15 mouse cellular contexts compared by ENCODE assay signal in the genomic region with DNA sequence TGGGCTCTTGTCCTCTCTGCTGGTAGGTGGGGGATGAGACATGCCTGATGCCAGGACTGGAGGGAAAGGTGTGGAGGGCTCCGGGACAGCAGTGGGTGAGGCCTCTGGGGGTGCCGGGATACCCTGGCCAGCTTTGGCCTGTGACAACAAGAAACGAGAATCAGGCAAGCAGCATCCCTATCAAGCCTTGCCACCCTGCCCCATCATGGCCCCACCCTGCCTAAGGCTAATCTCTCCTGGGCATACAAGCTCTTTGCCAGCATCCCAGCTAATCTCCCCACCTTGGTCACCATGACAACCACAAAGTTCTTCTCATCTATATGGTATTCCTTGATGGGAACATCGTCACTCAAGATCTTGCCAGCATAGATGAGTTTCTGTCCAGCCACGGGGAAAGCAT. TPM values are rescaled to one million over a fixed set of nuclear protein-coding genes. Genes with fewer than 3 reads are reported as not detected.
A peak's percentile ranks its signal among the peaks of the same experiment; 100 is the strongest.
DNase-seq lines count a peak whose midpoint lies in the region; ATAC-seq and TF ChIP-seq lines count a peak whose summit lies in the region.
"Had no signal": no experiment of that assay in that cellular context is flagged by ENCODE, and none has a peak within 500 bp of the region (broad histone marks: within the 10 kb centered on the region; RNA-seq: fewer than 3 reads in every experiment).

No protein-coding gene starts in this region.

- no peaks in the 10 kb centered on the region for H3K9me3 ChIP-seq in lung, embryonic 14.5 days (ENCODE audit: low read depth, low read length)
- H3K9me3 ChIP-seq: embryonic facial prominence, embryonic 15.5 days; neural tube, embryonic 15.5 days had no signal

- no peak overlapping the region; the same call in 1 of the 2 replicates for H3K4me2 ChIP-seq in lung, embryonic 14.5 days
- H3K4me2 ChIP-seq: embryonic facial prominence, embryonic 15.5 days had no signal

- no peaks in the 10 kb centered on the region for H3K27me3 ChIP-seq in lung, embryonic 14.5 days (ENCODE audit: insufficient read depth, low read length)
- H3K27me3 ChIP-seq: embryonic facial prominence, embryonic 15.5 days; neural tube, embryonic 15.5 days had no signal

- ATAC-seq in lung, embryonic 14.5 days (ENCODE audit: insufficient read depth), result no peak
- ATAC-seq: lung, postnatal 0 days had no signal

- H3K9ac ChIP-seq in lung, embryonic 14.5 days, result peak overlapping the region; percentile 30; the same call in 1 of the 2 replicates
- H3K9ac ChIP-seq: embryonic facial prominence, embryonic 15.5 days; neural tube, embryonic 15.5 days had no signal

- DNase-seq in cerebellum, adult 11-12 months, result peak; percentile 43
- DNase-seq in cerebellum, adult 9-10 months, result no peak
- DNase-seq in lung, embryonic 14.5 days, result no peak
- DNase-seq in lung, postnatal 36 days, result no peak
- DNase-seq in liver, result peak; percentile 94
- peak; percentile 70 to 84 for DNase-seq in spleen, postnatal 36 days (ENCODE audit: low spot score in 2 of 2)
- no peak for DNase-seq in adrenal gland, adult 2 months
- no peak for DNase-seq in ovary, postnatal 36 days (ENCODE audit: low spot score)
- DNase-seq: cerebellum, postnatal 10 days; kidney, postnatal 25 days; midbrain, embryonic 14.5 days; thymus, adult 18-20 months had no signal

- whole genome bisulfite sequencing in lung, embryonic 14.5 days, result 86% methylated on average over 5 of the region's 5 CpGs

- H3K27ac ChIP-seq in lung, embryonic 14.5 days (ENCODE audit: low read depth), result no peak overlapping the region; the same call in 1 of the 2 replicates
- H3K27ac ChIP-seq: neural tube, embryonic 15.5 days had no signal

- no peak for TF ChIP-seq CTCF in lung, embryonic 14.5 days (IDR thresholded peaks at IDR 0.05; ENCODE audit: low read depth)

- peak overlapping the region; percentile 18; the same call in 1 of the 2 replicates for H3K4me3 ChIP-seq in lung, embryonic 14.5 days (ENCODE audit: low read depth, low read length)
- H3K4me3 ChIP-seq: embryonic facial prominence, embryonic 15.5 days had no signal

- H3K36me3 ChIP-seq in lung, embryonic 14.5 days (ENCODE audit: insufficient read depth), result peaks cover 81% of the 10 kb centered on the region

- peaks cover 13% of the 10 kb centered on the region for H3K4me1 ChIP-seq in lung, embryonic 14.5 days (ENCODE audit: insufficient read depth)

RNA-seq across cellular contexts. Expression of gene Rad23a, which starts 2.0 kb away (rescaled TPM):
- 118 and 123 TPM in 2 replicates for polyA plus RNA-seq in lung, embryonic 14.5 days (2014; fragmentation: Nextera tagmentation; extraction: Ambion mirVana)
- total RNA-seq in adrenal gland, adult 2 months (2021), result 100 to 1,000 TPM; 122 to 141 TPM
- polyA plus RNA-seq in adrenal gland, adult 2 months (2012; rRNA removed), result 128 and 131 TPM in 2 replicates

RNA-seq across cellular contexts. Expression of gene Gadd45gip1, which starts 7.2 kb away (rescaled TPM):
- polyA plus RNA-seq in lung, embryonic 14.5 days (2014; fragmentation: Nextera tagmentation; extraction: Ambion mirVana), result 44.2 and 45.0 TPM in 2 replicates
- total RNA-seq in adrenal gland, adult 2 months (2021), result 10 to 100 TPM; 72.6 to 74.9 TPM
- polyA plus RNA-seq in adrenal gland, adult 2 months (2012; rRNA removed), result 141 and 196 TPM in 2 replicates

RNA-seq across cellular contexts. Expression of gene Calr, which starts 8.2 kb away (rescaled TPM):
- polyA plus RNA-seq in lung, embryonic 14.5 days (2014; fragmentation: Nextera tagmentation; extraction: Ambion mirVana), result 886 and 920 TPM in 2 replicates
- 100 to 1,000 TPM; 684 to 730 TPM for total RNA-seq in adrenal gland, adult 2 months (2021)
- polyA plus RNA-seq in adrenal gland, adult 2 months (2012; rRNA removed), result 88.2 and 91.2 TPM in 2 replicates

RNA-seq across cellular contexts. Expression of gene Dand5, which starts 15.9 kb away (rescaled TPM):
- polyA plus RNA-seq in lung, embryonic 14.5 days (2014; fragmentation: Nextera tagmentation; extraction: Ambion mirVana), result 4.5 and 4.6 TPM in 2 replicates
- total RNA-seq in adrenal gland, adult 2 months (2021), result 10 to 100 TPM; 11.5 to 12.2 TPM
- polyA plus RNA-seq in adrenal gland, adult 2 months (2012; rRNA removed), result 5.1 and 7.0 TPM in 2 replicates

RNA-seq across cellular contexts. Expression of gene Farsa, which starts 18.3 kb away (rescaled TPM):
- 92.9 and 103 TPM in 2 replicates for polyA plus RNA-seq in lung, embryonic 14.5 days (2014; fragmentation: Nextera tagmentation; extraction: Ambion mirVana)
- 10 to 100 TPM; 61.6 to 69.3 TPM for total RNA-seq in adrenal gland, adult 2 months (2021)
- 45.3 and 51.4 TPM in 2 replicates for polyA plus RNA-seq in adrenal gland, adult 2 months (2012; rRNA removed)

Comparison
In these comparisons a context has a peak if more than half of its experiments do, and no peak if none do; other contexts are left out.
1. DNase-seq: peak in cerebellum, adult 11-12 months (single experiment), liver (single experiment) and spleen, postnatal 36 days (2 of 2); none in cerebellum, adult 9-10 months (single experiment), lung, embryonic 14.5 days (single experiment), lung, postnatal 36 days (single experiment), adrenal gland, adult 2 months (single experiment) and ovary, postnatal 36 days (single experiment).